ENCODE assay signal across 8 mouse cellular contexts in genomic region chr9:42943057-42943529, GRCm38 (mm10). TPM values are rescaled to one million over a fixed set of nuclear protein-coding genes. Genes with fewer than 3 reads are reported as not detected.
DNase-seq lines count a peak whose midpoint lies in the region; ATAC-seq and TF ChIP-seq lines count a peak whose summit lies in the region.

No protein-coding gene starts in this region.

- peak overlapping the region; percentile 99 for H3K4me2 ChIP-seq in kidney, embryonic 16.5 days (replicated peaks; ENCODE audit: low read depth, low read length)
- peak overlapping the region; percentile 99 for H3K4me2 ChIP-seq in forebrain, postnatal 0 days (ENCODE audit: low read depth)
- peak overlapping the region; percentile 90 for H3K4me2 ChIP-seq in midbrain, embryonic 16.5 days (ENCODE audit: low read length)

- 5% methylated on average over 9 of the region's 9 CpGs for WGBS in kidney, embryonic 16.5 days
- WGBS in forebrain, postnatal 0 days = 5% methylated on average over 9 of the region's 9 CpGs
- WGBS in midbrain, embryonic 16.5 days = 4% methylated on average over 9 of the region's 9 CpGs
- 35% methylated on average over 9 of the region's 9 CpGs for WGBS in kidney, adult 2 months

- H3K36me3 ChIP-seq in kidney, embryonic 16.5 days (ENCODE audit: insufficient read depth, low read length) = no peaks in the 10 kb centered on the region
- no peaks in the 10 kb centered on the region for H3K36me3 ChIP-seq in forebrain, postnatal 0 days (ENCODE audit: insufficient read depth)
- no peaks in the 10 kb centered on the region for H3K36me3 ChIP-seq in midbrain, embryonic 16.5 days (ENCODE audit: control insufficient read depth, insufficient read depth, low read length)
- H3K36me3 ChIP-seq in kidney, adult 2 months (ENCODE audit: control insufficient read depth, insufficient read depth, low read length) = no peaks in the 10 kb centered on the region

- ATAC-seq in kidney, embryonic 16.5 days (ENCODE audit: low FRiP score, low TSS enrichment) = peak; percentile 24; the same call in 1 of the 2 replicates
- peak; percentile 53 for ATAC-seq in forebrain, postnatal 0 days
- peak; percentile 36; the same call in 1 of the 2 replicates for ATAC-seq in midbrain, embryonic 16.5 days

- no peaks in the 10 kb centered on the region for H3K9me3 ChIP-seq in kidney, embryonic 16.5 days (ENCODE audit: low read length)
- no peaks in the 10 kb centered on the region for H3K9me3 ChIP-seq in forebrain, postnatal 0 days (ENCODE audit: low read length)
- H3K9me3 ChIP-seq in midbrain, embryonic 16.5 days (replicated peaks; ENCODE audit: control insufficient read depth, low read length, poor library complexity, severe bottlenecking) = no peaks in the 10 kb centered on the region

- peaks cover 24% of the 10 kb centered on the region for H3K4me1 ChIP-seq in kidney, embryonic 16.5 days (ENCODE audit: insufficient read depth, low read length)
- no peaks in the 10 kb centered on the region for H3K4me1 ChIP-seq in forebrain, postnatal 0 days (ENCODE audit: insufficient read depth)
- H3K4me1 ChIP-seq in midbrain, embryonic 16.5 days (ENCODE audit: control insufficient read depth, insufficient read depth, low read length) = peaks cover 17% of the 10 kb centered on the region
- H3K4me1 ChIP-seq in kidney, adult 2 months (ENCODE audit: control insufficient read depth, insufficient read depth, low read length) = no peaks in the 10 kb centered on the region

- 0 out of 2 replicates have a peak, but pooled peaks cover 2% of the 10 kb centered on the region for H3K27me3 ChIP-seq in kidney, embryonic 16.5 days (ENCODE audit: insufficient read depth, low read length)
- no peaks in the 10 kb centered on the region; the same call in 1 of the 2 replicates for H3K27me3 ChIP-seq in forebrain, postnatal 0 days (ENCODE audit: insufficient read depth, low read length)
- H3K27me3 ChIP-seq in midbrain, embryonic 16.5 days (ENCODE audit: control insufficient read depth, insufficient read depth, low read depth, low read length) = no peaks in the 10 kb centered on the region
- peaks cover 3% of the 10 kb centered on the region for H3K27me3 ChIP-seq in kidney, adult 2 months (replicated peaks; ENCODE audit: control insufficient read depth, insufficient read depth, low read length)

- DNase-seq in kidney, postnatal 36 days = no peak
- peak; percentile 29 for DNase-seq in cerebellum, adult 9-11 months
- DNase-seq in forebrain, postnatal 0 days = peak; percentile 71
- DNase-seq in left cerebral cortex, adult 8-10 months (ENCODE audit: low spot score in 2 of 2) = peak; percentile 21 to 41
- DNase-seq in natural killer cell, adult 2 months (ENCODE audit: low spot score in 2 of 2) = no peak
- no peak for DNase-seq in kidney, adult 2 months

- peak overlapping the region; percentile 83 for H3K9ac ChIP-seq in kidney, embryonic 16.5 days (replicated peaks; ENCODE audit: low read length)
- peak overlapping the region; percentile 80 for H3K9ac ChIP-seq in forebrain, postnatal 0 days
- H3K9ac ChIP-seq in midbrain, embryonic 16.5 days (ENCODE audit: low read depth, low read length) = peak overlapping the region; percentile 84

- peak overlapping the region; percentile 74 for H3K4me3 ChIP-seq in kidney, embryonic 16.5 days (ENCODE audit: low read length)
- H3K4me3 ChIP-seq in forebrain, postnatal 0 days (ENCODE audit: low read depth, low read length) = peak overlapping the region; percentile 74
- peak overlapping the region; percentile 68 for H3K4me3 ChIP-seq in midbrain, embryonic 16.5 days (ENCODE audit: low read depth, low read length)
- no peak overlapping the region for H3K4me3 ChIP-seq in kidney, adult 2 months (ENCODE audit: insufficient read depth, low read depth, low read length)

- TF ChIP-seq POLR2A in kidney, adult 2 months (IDR thresholded peaks at IDR 0.05; ENCODE audit: low read depth, low read length) = no peak

- TF ChIP-seq CTCF in forebrain, postnatal 0 days (IDR thresholded peaks at IDR 0.05; ENCODE audit: low read depth) = peak; percentile 62
- TF ChIP-seq CTCF in kidney, adult 2 months (conservative IDR thresholded peaks at IDR 0.05; ENCODE audit: insufficient read depth, insufficient read length, low read depth, low read length) = no peak

- no peak overlapping the region for H3K27ac ChIP-seq in kidney, embryonic 16.5 days (ENCODE audit: low read length)
- H3K27ac ChIP-seq in forebrain, postnatal 0 days (ENCODE audit: low read depth, low read length) = no peak overlapping the region
- H3K27ac ChIP-seq in midbrain, embryonic 16.5 days (ENCODE audit: low read length) = peak overlapping the region; percentile 75
- no peak overlapping the region for H3K27ac ChIP-seq in kidney, adult 2 months (ENCODE audit: insufficient read depth, low read depth, low read length)

RNA-seq across cellular contexts. Expression of gene Grik4, which starts 1.2 kb away (rescaled TPM):
- polyA plus RNA-seq in kidney, embryonic 16.5 days (2015; fragmentation: Nextera tagmentation; extraction: Ambion mirVana) = 3.3 and 4.4 TPM in 2 replicates
- 6.8 and 11.9 TPM in 2 replicates for total RNA-seq in forebrain, postnatal 0 days (2014; rRNA removed)
- 4.4 and 7.7 TPM in 2 replicates for polyA plus RNA-seq in forebrain, postnatal 0 days (2015; fragmentation: Nextera tagmentation; extraction: Ambion mirVana)
- 10 to 100 TPM; 19.7 to 21.0 (median 20.4) TPM for total RNA-seq in left cerebral cortex, adult 8-10 months (2022)
- polyA plus RNA-seq in midbrain, embryonic 16.5 days (2015; fragmentation: Nextera tagmentation; extraction: Ambion mirVana) = 11.7 and 12.3 TPM in 2 replicates
- polyA plus RNA-seq in kidney, adult 2 months (2012; rRNA removed) = 0.05 and 0.11 TPM in 2 replicates

Comparison
In these comparisons a context has a peak if more than half of its experiments do, and no peak if none do; other contexts are left out.
1. DNase-seq: peak in cerebellum, adult 9-11 months (single experiment), forebrain, postnatal 0 days (single experiment) and left cerebral cortex, adult 8-10 months (2 of 2); none in kidney, postnatal 36 days (0 of 2), natural killer cell, adult 2 months (0 of 2) and kidney, adult 2 months (single experiment).
2. Peak in every context shown above with its lines, with median percentiles within 50 percentile points of each other: ATAC-seq, H3K4me2 ChIP-seq and H3K9ac ChIP-seq.